Mouse (Mus musculus) v-Abl transformed pro-B cells (cell line): ENCODE results near the gene C330007P06Rik.
"Not testable (repeated sequence)": the region's sequence is repeated elsewhere in the genome, so short reads cannot be mapped to it uniquely, and the experiment has no call there.

ENCODE experiments used
- in situ Hi-C, 2 experiments: fragments of 400-800 bp; cut with MboI; formaldehyde crosslinking; loops; one replicate each; pipeline ENCODE4 v1.15.1; 2025; ENCODE audit not compliant: unreplicated experiment in 2 of 2

Gene C330007P06Rik

DNA sequence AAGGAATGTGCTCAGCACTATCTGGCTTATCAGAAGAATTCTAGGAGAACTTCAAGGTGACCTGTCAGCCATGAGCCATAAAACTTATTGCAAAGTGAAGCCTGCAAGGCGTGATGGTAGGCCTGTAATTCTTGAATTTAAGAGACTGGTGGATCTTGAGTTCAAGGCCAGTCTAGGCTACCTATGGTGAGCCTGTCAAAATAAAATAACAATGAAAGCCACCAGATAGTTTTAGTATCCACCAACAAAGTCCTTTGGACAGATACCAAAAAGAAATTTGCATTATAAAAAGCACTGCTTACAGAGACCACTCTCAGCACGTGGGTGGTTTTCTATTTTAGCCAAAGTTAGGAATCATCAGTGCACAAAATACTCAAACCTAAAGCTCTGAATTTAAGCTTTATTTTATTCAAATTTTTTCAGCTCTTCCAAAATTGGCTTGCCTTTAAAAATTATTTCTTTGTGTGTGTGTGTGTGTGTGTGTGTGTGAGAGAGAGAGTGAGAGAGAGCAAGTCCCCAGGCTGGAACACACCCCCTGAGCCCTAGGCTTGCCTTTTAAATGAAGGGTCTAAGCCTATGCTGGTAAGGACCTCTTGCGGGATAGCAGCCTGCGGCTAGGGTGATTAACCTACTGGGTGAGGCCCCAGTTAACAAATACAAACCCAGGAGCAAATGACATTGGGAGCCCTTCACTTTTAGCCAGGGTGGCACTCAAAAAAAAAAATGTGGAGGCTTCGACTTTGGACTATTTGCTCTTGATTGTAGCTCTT, 68.3 kb downstream of the C330007P06Rik start:
- in situ Hi-C loops = no loop called here

DNA sequence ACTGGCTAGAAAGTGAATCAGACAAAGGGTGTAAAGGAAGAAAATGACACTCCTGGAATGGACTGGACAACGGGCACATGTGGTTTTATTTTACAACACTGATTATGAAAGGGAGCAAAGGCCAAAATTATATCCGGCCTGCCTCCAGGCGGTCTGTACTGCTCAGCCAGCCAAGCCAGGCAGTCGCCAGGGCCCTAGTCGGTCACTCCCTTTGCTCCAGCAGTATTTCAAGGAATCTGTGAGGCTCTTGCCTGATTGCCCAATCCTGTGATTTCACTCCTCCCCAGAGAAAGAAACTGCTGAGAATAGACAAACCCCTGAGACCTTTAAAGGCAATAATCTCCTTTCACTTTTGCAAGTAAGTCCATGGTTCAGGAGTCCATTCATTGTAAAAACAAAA, 69.7 kb downstream of the C330007P06Rik start:
- in situ Hi-C loops = no loop called here

GRCm38 (mm10) chrX:36803189-36803588, 70.7 kb downstream of the C330007P06Rik start:
- in situ Hi-C loops = no loop called here

- in situ Hi-C loops = no loop called here
Measured at GRCm38 (mm10) chrX:36799131-36799879, 74.6 kb downstream of the C330007P06Rik start.

DNA sequence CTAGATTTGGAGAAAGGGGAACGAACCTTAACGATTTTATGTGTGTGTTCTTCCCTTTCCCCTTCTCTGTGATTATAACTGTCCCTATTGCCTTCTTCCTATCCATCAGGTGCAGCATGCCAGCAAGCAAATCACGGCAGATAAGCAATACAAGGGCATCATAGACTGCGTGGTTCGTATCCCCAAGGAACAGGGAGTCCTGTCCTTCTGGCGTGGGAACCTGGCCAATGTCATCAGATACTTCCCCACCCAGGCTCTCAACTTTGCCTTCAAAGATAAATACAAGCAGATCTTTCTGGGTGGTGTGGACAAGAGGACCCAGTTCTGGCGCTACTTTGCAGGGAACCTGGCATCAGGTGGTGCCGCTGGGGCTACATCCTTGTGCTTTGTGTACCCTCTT, 77.2 kb downstream of the C330007P06Rik start:
- in situ Hi-C loops = not testable (repeated sequence)

GRCm38 (mm10) chrX:36796163-36796581, 77.7 kb downstream of the C330007P06Rik start:
- in situ Hi-C loops = no loop called here

- in situ Hi-C loops = no loop called here
Measured at GRCm38 (mm10) chrX:36795424-36796162, 78.3 kb downstream of the C330007P06Rik start, which contains the start of gene Slc25a5. Slc25a5 (plus strand) TSS chrX:36795651.

DNA sequence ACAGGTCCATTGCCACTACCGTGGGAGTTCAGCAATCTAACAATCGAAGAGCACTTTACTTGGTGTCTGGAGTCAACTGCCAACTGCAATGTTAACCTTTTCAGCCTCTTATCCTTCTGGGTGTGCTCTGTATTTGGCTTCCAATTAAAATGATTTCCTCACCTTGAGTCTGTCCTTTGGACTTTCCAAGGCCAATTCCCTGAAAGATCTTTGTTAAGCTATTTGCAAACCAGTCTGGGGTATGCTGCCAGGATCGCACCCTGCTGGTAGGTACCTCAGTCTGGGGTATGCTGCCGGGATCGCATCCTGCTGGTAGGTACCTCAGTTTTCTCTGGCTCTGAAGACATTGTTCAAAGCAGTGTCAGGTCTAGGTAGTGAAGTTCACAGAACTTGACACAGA, 79.3 kb downstream of the C330007P06Rik start:
- in situ Hi-C loops = no loop called here

- in situ Hi-C loops = no loop called here
Measured at GRCm38 (mm10) chrX:36789360-36789759, 84.6 kb downstream of the C330007P06Rik start.

- in situ Hi-C loops = no loop called here
Measured at GRCm38 (mm10) chrX:36777694-36778093, 96.2 kb downstream of the C330007P06Rik start.

GRCm38 (mm10) chrX:36775520-36775919, 98.4 kb downstream of the C330007P06Rik start:
- in situ Hi-C loops = no loop called here
